Mouse (Mus musculus) cerebellum, postnatal 10 days (tissue): ENCODE measurements around the gene Notch2.
"Not testable (repeated sequence)": the region's sequence is repeated elsewhere in the genome, so short reads cannot be mapped to it uniquely, and the experiment has no call there.

Source experiments
- DNase-seq, 2 experiments: peaks; one replicate each; pipeline ENCODE4 v3.0.0; 2021; ENCODE audit warnings: mixed read lengths in 2 of 2

The Notch2 gene

GRCm38 (mm10) chr3:98106590-98107313, 93.4 kb downstream of the Notch2 start:
- DNase-seq: peak; percentile 64 to 71

GRCm38 (mm10) chr3:98108416-98108815, 95.1 kb downstream of the Notch2 start:
- no peak for DNase-seq

- no peak for DNase-seq
Observed at GRCm38 (mm10) chr3:98108866-98109265, 95.5 kb downstream of the Notch2 start.

- DNase-seq: no peak
Observed at GRCm38 (mm10) chr3:98110610-98111009, 97.3 kb downstream of the Notch2 start.

GRCm38 (mm10) chr3:98118252-98118651, 104.9 kb downstream of the Notch2 start:
- no peak for DNase-seq

GRCm38 (mm10) chr3:98119338-98119737, 106.0 kb downstream of the Notch2 start:
- DNase-seq: no peak

GRCm38 (mm10) chr3:98120884-98121283, 107.6 kb downstream of the Notch2 start:
- no peak for DNase-seq

- DNase-seq: no peak
Observed at GRCm38 (mm10) chr3:98127775-98128174, 114.4 kb downstream of the Notch2 start.

- DNase-seq: no peak
Observed at GRCm38 (mm10) chr3:98128716-98129115, 115.4 kb downstream of the Notch2 start.

GRCm38 (mm10) chr3:98132140-98132539, 118.8 kb downstream of the Notch2 start:
- DNase-seq: not testable (repeated sequence)

GRCm38 (mm10) chr3:98132636-98133035, 119.3 kb downstream of the Notch2 start:
- DNase-seq: peak; percentile 26 to 44

- no peak for DNase-seq
Observed at GRCm38 (mm10) chr3:98141456-98141855, 128.1 kb downstream of the Notch2 start.

GRCm38 (mm10) chr3:98142862-98143261, 129.5 kb downstream of the Notch2 start:
- DNase-seq: no peak

- DNase-seq: no peak
Observed at GRCm38 (mm10) chr3:98145204-98145603, 131.9 kb downstream of the Notch2 start.

- DNase-seq: no peak
Observed at GRCm38 (mm10) chr3:98146471-98147410, 133.4 kb downstream of the Notch2 start.

- no peak for DNase-seq
Observed at GRCm38 (mm10) chr3:98147706-98148105, 134.4 kb downstream of the Notch2 start.

- DNase-seq: no peak
Observed at GRCm38 (mm10) chr3:98149881-98150280, 136.6 kb downstream of the Notch2 start.

- DNase-seq: no peak
Observed at GRCm38 (mm10) chr3:98151016-98151415, 137.7 kb downstream of the Notch2 start.

GRCm38 (mm10) chr3:98153460-98153859, 140.1 kb downstream of the Notch2 start:
- DNase-seq: no peak

- no peak for DNase-seq
Observed at GRCm38 (mm10) chr3:98156158-98156557, 142.8 kb downstream of the Notch2 start.

- DNase-seq: no peak
Observed at GRCm38 (mm10) chr3:98157073-98157472, 143.7 kb downstream of the Notch2 start.

- no peak for DNase-seq
Observed at GRCm38 (mm10) chr3:98157585-98157984, 144.3 kb downstream of the Notch2 start.

- DNase-seq: no peak
Observed at GRCm38 (mm10) chr3:98158646-98159045, 145.3 kb downstream of the Notch2 start.

- DNase-seq: peak; percentile 25 to 40
Observed at GRCm38 (mm10) chr3:98159289-98159688, 146.0 kb downstream of the Notch2 start.
